Mouse (Mus musculus) stomach, embryonic 15.5 days (tissue): ENCODE data around the gene Slc22a15. TPM values are rescaled to one million over a fixed set of nuclear protein-coding genes. Genes with fewer than 3 reads are reported as not detected.

Source experiments
- ATAC-seq: fragments of 200-750 bp; cut with Nextera tagmentation; 2 replicates; pipeline ENCODE4 v1.8.0; 2017; ENCODE audit warnings: low read depth, moderate number of reproducible peaks, moderate TSS enrichment; ENCODE audit not compliant: insufficient read depth, low FRiP score
- H3K27ac ChIP-seq: fragments of 300-500 bp; sonication (generic); 2 replicates; pipeline ENCODE4 v1.5.1; 2015; ENCODE audit warnings: mild to moderate bottlenecking, inconsistent platforms
- H3K27me3 ChIP-seq: fragments of 300-500 bp; sonication (generic); replicated peaks from 2 replicates; pipeline ENCODE4 v1.6.1; 2015; ENCODE audit warnings: inconsistent platforms
- H3K36me3 ChIP-seq: fragments of 300-500 bp; sonication (generic); 2 replicates; pipeline ENCODE4 v1.6.1; 2015; ENCODE audit warnings: inconsistent platforms
- H3K4me1 ChIP-seq: fragments of 300-500 bp; sonication (generic); 2 replicates; pipeline ENCODE4 v1.6.1; 2015; ENCODE audit warnings: inconsistent platforms
- H3K4me2 ChIP-seq: fragments of 300-500 bp; sonication (generic); 2 replicates; pipeline ENCODE4 v1.6.1; 2015; ENCODE audit warnings: mild to moderate bottlenecking, inconsistent platforms
- H3K4me3 ChIP-seq: fragments of 300-500 bp; sonication (generic); replicated peaks from 2 replicates; pipeline ENCODE4 v1.5.1; 2015; ENCODE audit warnings: inconsistent platforms
- H3K9ac ChIP-seq: fragments of 300-500 bp; sonication (generic); 2 replicates; pipeline ENCODE4 v1.6.1; 2015; ENCODE audit warnings: inconsistent platforms
- H3K9me3 ChIP-seq: fragments of 300-500 bp; sonication (generic); 2 replicates; pipeline ENCODE4 v1.6.1; 2016; ENCODE audit warnings: inconsistent platforms
- WGBS: fragments of 180-500 bp; shearing (Covaris S2); methylation state at CpG from one replicate; pipeline ENCODE4 v1.1.7; 2015; 5-methylcytosine and 5-hydroxymethylcytosine counted together
- polyA plus RNA-seq: library from polyadenylated mRNA; unstranded; fragments of >200 nt; fragmentation: Nextera tagmentation; extraction: Ambion mirVana; gene quantifications from 2 replicates; pipeline ENCODE4 v1.2.1, GENCODE M21; 2015

The Slc22a15 gene
- polyA plus RNA-seq, 1 experiment from 2014 or later = 7.0 TPM

DNA sequence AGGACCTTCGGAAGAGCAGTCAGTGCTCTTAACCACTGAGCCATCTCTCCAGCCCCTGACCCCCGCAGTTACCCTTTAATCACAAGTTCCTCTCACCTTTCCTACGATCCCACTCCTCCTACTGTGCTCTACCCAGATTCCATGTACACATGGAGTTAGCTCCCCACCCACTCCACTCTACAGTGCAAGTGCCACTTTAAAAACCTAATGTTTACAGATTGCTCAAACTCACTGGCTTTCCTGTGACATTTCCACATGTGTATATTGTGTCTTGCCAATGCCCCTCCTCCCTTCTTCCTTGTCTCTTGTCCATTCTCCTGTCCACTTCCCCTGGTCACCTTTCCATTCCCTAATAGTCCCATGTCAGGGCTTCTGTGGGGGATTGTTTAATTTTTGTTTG, 15.6 kb upstream of the Slc22a15 start:
- no peaks in the 10 kb centered on the region for H3K9me3 ChIP-seq
- H3K4me2 ChIP-seq = no peak overlapping the region
- no peaks in the 10 kb centered on the region for H3K4me1 ChIP-seq
- H3K27ac ChIP-seq = no peak overlapping the region
- no peak overlapping the region for H3K9ac ChIP-seq
- 80% methylated on average over 3 of the region's 3 CpGs for WGBS
- no peak for ATAC-seq
- H3K36me3 ChIP-seq = no peaks in the 10 kb centered on the region
- no peaks in the 10 kb centered on the region for H3K27me3 ChIP-seq
- no peak overlapping the region for H3K4me3 ChIP-seq

DNA sequence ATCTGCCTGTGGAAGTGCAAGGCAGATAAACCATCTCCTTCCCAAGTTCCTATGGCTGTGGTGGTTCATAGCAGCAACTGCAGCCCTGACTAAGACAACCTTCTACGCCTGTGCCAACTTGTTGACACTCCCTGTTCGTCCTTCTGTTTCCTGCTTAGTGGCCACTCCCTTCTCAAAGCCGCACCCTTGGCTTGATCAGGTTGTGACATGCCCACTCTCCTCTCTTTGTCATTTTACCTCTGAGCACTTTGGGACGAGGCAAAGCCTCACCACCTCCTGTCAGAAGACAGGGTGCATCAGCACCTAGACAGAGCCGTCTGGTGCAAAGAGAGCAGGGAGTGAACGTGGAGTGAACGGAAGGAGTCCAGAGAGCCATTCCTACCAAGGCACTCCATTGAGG, 14.9 kb upstream of the Slc22a15 start:
- ATAC-seq = no peak
- H3K27ac ChIP-seq = no peak overlapping the region
- no peak overlapping the region for H3K9ac ChIP-seq
- H3K27me3 ChIP-seq = no peaks in the 10 kb centered on the region
- H3K4me2 ChIP-seq = no peak overlapping the region
- H3K4me1 ChIP-seq = no peaks in the 10 kb centered on the region
- no peaks in the 10 kb centered on the region for H3K36me3 ChIP-seq
- no peak overlapping the region for H3K4me3 ChIP-seq
- WGBS = 66% methylated on average over 7 of the region's 7 CpGs
- H3K9me3 ChIP-seq = no peaks in the 10 kb centered on the region

DNA sequence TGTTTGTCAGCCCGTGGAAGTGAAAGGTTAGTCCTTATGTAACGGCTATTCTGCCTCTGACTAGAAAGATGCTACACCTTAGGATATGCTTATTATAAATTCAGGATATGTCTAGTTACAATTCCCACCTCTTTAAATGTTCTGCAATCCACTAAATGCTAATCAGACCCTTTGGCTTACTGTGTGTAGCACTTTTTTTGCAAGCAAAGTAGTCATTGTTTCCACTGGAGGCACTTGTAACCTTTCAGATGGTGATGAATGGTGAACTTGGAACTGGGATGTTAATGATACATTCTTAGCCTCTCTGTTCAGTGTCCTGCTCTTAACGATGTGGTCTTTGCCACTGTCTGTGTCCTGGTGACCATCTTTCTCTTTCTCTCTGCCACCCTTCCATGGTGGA, 12.1 kb upstream of the Slc22a15 start:
- Histone ChIP-seq H3K4me1 (no peaks in the 10 kb centered on the region), H3K27me3 (no peaks in the 10 kb centered on the region), H3K36me3 (no peaks in the 10 kb centered on the region), H3K4me3 (no peak overlapping the region), H3K27ac (no peak overlapping the region), H3K9ac (no peak overlapping the region), H3K9me3 (no peaks in the 10 kb centered on the region), H3K4me2 (no peak overlapping the region)
- ATAC-seq = no peak
- WGBS = 68% methylated on average over 3 of the region's 3 CpGs

DNA sequence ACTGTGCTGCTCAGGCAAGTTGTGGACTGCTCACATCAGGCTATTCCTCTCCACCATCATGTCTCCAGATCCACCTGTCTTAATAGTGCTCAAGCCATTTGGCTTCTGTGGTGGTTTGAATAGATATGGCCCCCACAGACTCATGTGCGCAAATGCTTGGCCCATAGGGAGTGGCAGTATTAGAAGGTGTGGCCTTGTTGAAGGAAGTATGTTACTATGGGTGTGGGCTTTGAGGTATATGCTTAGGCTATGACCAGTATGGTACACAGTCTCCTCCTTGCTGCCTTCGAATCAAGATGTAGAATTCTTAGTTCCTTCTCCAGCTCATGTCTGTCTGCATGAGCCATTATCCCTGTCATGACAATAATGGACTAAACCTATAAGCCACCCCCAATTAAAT, 9.6 kb upstream of the Slc22a15 start:
- Histone ChIP-seq H3K36me3 (no peaks in the 10 kb centered on the region), H3K27ac (no peak overlapping the region), H3K9ac (no peak overlapping the region), H3K27me3 (no peaks in the 10 kb centered on the region), H3K4me1 (no peaks in the 10 kb centered on the region), H3K9me3 (no peaks in the 10 kb centered on the region), H3K4me3 (no peak overlapping the region), H3K4me2 (no peak overlapping the region)
- WGBS = 95% methylated on average over 2 of the region's 2 CpGs
- ATAC-seq = no peak

- no peak for ATAC-seq
- 59% methylated on average over 4 of the region's 4 CpGs for WGBS
- peaks cover 11% of the 10 kb centered on the region; the same call in 1 of the 2 replicates for H3K4me1 ChIP-seq
- H3K27me3 ChIP-seq = no peaks in the 10 kb centered on the region
- no peaks in the 10 kb centered on the region for H3K36me3 ChIP-seq
- H3K9me3 ChIP-seq = no peaks in the 10 kb centered on the region
- no peak overlapping the region for H3K4me3 ChIP-seq
- H3K9ac ChIP-seq = no peak overlapping the region
- no peak overlapping the region for H3K4me2 ChIP-seq
- no peak overlapping the region for H3K27ac ChIP-seq
Observed at GRCm38 (mm10) chr3:101929105-101929876, 5.0 kb upstream of the Slc22a15 start.

DNA sequence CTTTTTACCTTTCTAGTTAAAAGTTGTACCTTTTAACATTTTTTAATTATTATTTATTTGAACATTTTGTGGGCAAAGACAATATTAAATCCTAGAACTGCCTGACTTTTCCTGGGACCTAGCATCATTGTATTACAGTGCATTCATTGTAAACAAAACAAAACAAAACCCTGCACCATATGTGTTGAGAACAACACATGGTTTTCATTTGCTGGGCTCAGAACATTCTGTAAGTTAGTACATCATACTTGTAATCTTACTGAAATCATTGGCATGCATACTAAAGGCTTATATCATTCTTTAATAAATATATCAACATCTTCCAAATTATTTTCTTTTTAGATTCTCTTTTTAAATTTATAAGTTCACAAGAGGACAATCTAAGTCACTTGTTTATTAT, 2.4 kb upstream of the Slc22a15 start:
- Histone ChIP-seq H3K9me3 (no peaks in the 10 kb centered on the region), H3K9ac (no peak overlapping the region), H3K27me3 (no peaks in the 10 kb centered on the region), H3K4me2 (no peak overlapping the region), H3K27ac (no peak overlapping the region), H3K4me1 (peaks cover 16% of the 10 kb centered on the region), H3K4me3 (no peak overlapping the region), H3K36me3 (no peaks in the 10 kb centered on the region)
- no peak for ATAC-seq

GRCm38 (mm10) chr3:101925663-101926062, 1.4 kb upstream of the Slc22a15 start:
- WGBS = 69% methylated on average over 1 of the region's 1 CpGs
- Histone ChIP-seq H3K27ac (no peak overlapping the region; the same call in 1 of the 2 replicates), H3K4me3 (no peak overlapping the region), H3K27me3 (no peaks in the 10 kb centered on the region), H3K9me3 (no peaks in the 10 kb centered on the region), H3K9ac (no peak overlapping the region), H3K36me3 (no peaks in the 10 kb centered on the region), H3K4me1 (peaks cover 16% of the 10 kb centered on the region), H3K4me2 (no peak overlapping the region)
- no peak for ATAC-seq

GRCm38 (mm10) chr3:101922366-101922765, 1.9 kb downstream of the Slc22a15 start:
- WGBS = 57% methylated on average over 7 of the region's 7 CpGs
- no peak overlapping the region for H3K9ac ChIP-seq
- H3K4me1 ChIP-seq = peaks cover 21% of the 10 kb centered on the region
- ATAC-seq = no peak
- no peaks in the 10 kb centered on the region for H3K27me3 ChIP-seq
- no peak overlapping the region for H3K4me3 ChIP-seq
- H3K36me3 ChIP-seq = no peaks in the 10 kb centered on the region
- H3K27ac ChIP-seq = no peak overlapping the region
- H3K9me3 ChIP-seq = no peaks in the 10 kb centered on the region
- H3K4me2 ChIP-seq = no peak overlapping the region

DNA sequence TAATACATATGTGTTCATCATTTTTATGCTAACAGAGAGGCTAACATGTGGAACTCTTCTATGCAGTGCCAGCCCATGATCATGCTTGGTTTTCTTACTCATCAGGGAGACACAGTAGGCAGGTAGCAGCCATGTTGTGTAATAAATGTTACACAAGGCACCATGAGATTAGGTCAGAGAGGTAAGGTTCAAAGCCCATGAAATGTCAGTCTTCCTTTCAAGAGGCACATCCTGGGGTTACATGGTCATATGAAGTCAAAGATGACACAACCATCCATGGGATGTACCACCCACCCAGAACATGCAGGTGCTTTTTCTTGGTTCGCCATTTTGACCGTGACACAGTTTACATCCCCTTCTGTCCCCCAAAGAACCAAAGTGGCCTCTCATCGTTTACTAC, 5.7 kb downstream of the Slc22a15 start:
- Histone ChIP-seq H3K36me3 (peaks cover 3% of the 10 kb centered on the region; the same call in 1 of the 2 replicates), H3K27me3 (no peaks in the 10 kb centered on the region), H3K9ac (no peak overlapping the region), H3K4me2 (no peak overlapping the region), H3K9me3 (no peaks in the 10 kb centered on the region), H3K4me3 (no peak overlapping the region), H3K27ac (no peak overlapping the region), H3K4me1 (peaks cover 10% of the 10 kb centered on the region; the same call in 1 of the 2 replicates)
- WGBS = 93% methylated on average over 3 of the region's 3 CpGs
- ATAC-seq = no peak

DNA sequence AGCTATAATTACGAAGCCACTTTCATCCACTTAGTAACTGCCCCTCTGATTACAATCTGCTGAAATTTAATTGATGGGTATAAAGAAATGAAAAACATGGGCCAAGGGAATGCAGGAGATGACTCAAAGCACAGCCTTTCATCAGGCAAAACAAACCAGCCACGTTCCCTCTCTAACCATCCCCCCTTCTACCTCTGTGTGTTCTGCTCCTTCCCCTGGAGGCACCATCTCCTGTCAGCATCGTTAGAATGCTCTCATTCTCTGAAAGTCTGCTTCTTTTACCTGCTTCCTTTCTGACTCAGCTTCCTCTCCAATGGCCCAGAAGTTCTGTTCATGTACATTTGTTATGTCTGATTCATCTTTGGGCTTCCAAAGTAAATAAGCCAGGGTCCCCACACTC, 6.6 kb downstream of the Slc22a15 start:
- H3K9me3 ChIP-seq = no peaks in the 10 kb centered on the region
- WGBS = 36% methylated on average over 3 of the region's 3 CpGs
- H3K4me1 ChIP-seq = peaks cover 5% of the 10 kb centered on the region; the same call in 1 of the 2 replicates
- no peaks in the 10 kb centered on the region for H3K27me3 ChIP-seq
- peaks cover 6% of the 10 kb centered on the region; the same call in 1 of the 2 replicates for H3K36me3 ChIP-seq
- no peak overlapping the region for H3K4me3 ChIP-seq
- no peak overlapping the region for H3K4me2 ChIP-seq
- H3K9ac ChIP-seq = no peak overlapping the region
- no peak overlapping the region for H3K27ac ChIP-seq
- no peak for ATAC-seq

DNA sequence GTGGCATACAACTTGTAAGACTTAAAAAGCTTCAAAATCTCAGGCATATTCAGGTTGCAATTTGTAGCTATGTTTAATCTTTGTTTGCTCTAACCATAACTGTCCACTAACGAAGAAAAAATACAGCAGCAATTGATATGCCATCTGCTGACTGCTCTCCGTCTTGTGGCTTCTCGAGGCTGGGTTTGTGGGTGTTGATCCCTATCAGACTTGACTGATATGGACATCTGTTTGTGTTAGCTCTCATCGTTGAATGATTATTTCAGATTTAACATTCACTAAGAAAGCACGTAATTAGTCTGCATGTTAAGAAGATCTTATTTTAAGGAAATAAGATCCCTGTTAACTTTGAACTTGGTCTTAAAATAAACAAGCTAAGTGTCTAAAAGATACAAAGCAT, 7.7 kb downstream of the Slc22a15 start:
- Histone ChIP-seq H3K27me3 (no peaks in the 10 kb centered on the region), H3K9ac (no peak overlapping the region), H3K4me2 (no peak overlapping the region), H3K36me3 (peaks cover 6% of the 10 kb centered on the region; the same call in 1 of the 2 replicates), H3K27ac (no peak overlapping the region), H3K9me3 (no peaks in the 10 kb centered on the region), H3K4me1 (peaks cover 5% of the 10 kb centered on the region; the same call in 1 of the 2 replicates), H3K4me3 (no peak overlapping the region)
- WGBS = 62% methylated on average over 5 of the region's 5 CpGs
- no peak for ATAC-seq

DNA sequence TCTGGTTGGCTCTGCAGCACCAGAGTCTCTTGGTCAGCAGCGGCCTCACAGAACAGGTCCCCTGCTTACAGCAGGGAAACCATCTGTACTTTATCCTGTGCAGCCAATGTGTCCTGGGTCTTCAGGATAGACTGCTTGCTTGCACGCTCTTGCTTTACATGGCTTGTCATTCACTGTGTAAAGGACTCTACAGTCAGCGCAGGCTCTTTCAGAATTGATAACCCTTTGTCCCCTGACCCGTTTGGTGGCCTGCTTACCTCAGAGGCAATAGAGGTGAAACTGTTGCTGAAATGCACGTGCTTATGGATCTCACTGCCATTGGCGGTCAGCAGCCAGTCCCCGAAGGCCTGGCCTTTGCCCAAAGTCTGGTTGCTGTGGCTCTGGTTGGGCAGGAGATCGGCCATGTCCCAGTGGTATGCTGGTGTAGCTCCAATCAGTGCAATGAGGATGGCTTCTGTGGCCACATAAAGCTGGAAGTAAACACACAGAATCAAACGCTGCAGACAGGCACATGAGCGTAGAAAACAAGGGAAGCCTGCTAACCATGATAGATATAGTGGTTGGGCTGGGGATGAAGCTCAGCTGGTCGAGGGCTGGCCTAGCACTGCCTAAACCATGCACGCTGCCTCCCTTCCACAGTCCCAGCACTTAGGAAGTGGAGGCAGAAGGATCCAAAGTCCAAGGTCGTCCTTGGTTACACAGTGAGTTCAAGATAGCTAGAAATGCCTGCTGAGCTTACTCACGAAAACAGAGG, 9.0 kb downstream of the Slc22a15 start:
- no peak overlapping the region for H3K4me3 ChIP-seq
- peak; percentile 72; the same call in 1 of the 2 replicates for ATAC-seq
- H3K4me1 ChIP-seq = peaks cover 2% of the 10 kb centered on the region; the same call in 1 of the 2 replicates
- peaks cover 6% of the 10 kb centered on the region; the same call in 1 of the 2 replicates for H3K36me3 ChIP-seq
- H3K27ac ChIP-seq = no peak overlapping the region
- no peak overlapping the region for H3K9ac ChIP-seq
- H3K4me2 ChIP-seq = no peak overlapping the region
- H3K9me3 ChIP-seq = no peaks in the 10 kb centered on the region
- no peaks in the 10 kb centered on the region for H3K27me3 ChIP-seq
- WGBS = 66% methylated on average over 14 of the region's 14 CpGs
